Mouse (Mus musculus) embryo, embryonic 10.5 days (tissue): ENCODE data around the gene Clta.

Experiments used
- DNase-seq: peaks from one replicate; pipeline ENCODE4 v3.0.0-alpha.2; 2015; ENCODE audit warnings: low spot score

Clta gene

GRCm38 (mm10) chr4:44004126-44004525 is at the start of gene Clta:
Gene Clta (plus strand): TSS chr4:44004452.
- DNase-seq, result no peak

- peak; percentile 94 for DNase-seq
Observed at GRCm38 (mm10) chr4:43957292-43957845, 46.9 kb upstream of the Clta start, which contains the start of gene Glipr2. Gene Glipr2 (plus strand): TSS chr4:43957401.

GRCm38 (mm10) chr4:43957846-43958461 is 46.3 kb upstream of the Clta start:
- peak; percentile 82 for DNase-seq

GRCm38 (mm10) chr4:43959523-43960179 is 44.6 kb upstream of the Clta start:
- no peak for DNase-seq

- no peak for DNase-seq
Observed at GRCm38 (mm10) chr4:43960207-43960606, 44.0 kb upstream of the Clta start.

- DNase-seq, result no peak
Observed at GRCm38 (mm10) chr4:43964326-43964833, 39.9 kb upstream of the Clta start.

GRCm38 (mm10) chr4:43964951-43965684 is 39.1 kb upstream of the Clta start:
- DNase-seq, result no peak

GRCm38 (mm10) chr4:43965856-43966535 is 38.3 kb upstream of the Clta start:
- no peak for DNase-seq

GRCm38 (mm10) chr4:43968650-43969049 is 35.6 kb upstream of the Clta start:
- no peak for DNase-seq

- DNase-seq, result peak; percentile 58
Observed at GRCm38 (mm10) chr4:43969373-43969772, 34.9 kb upstream of the Clta start.

- no peak for DNase-seq
Observed at GRCm38 (mm10) chr4:43970393-43971330, 33.6 kb upstream of the Clta start.

- no peak for DNase-seq
Observed at GRCm38 (mm10) chr4:43971541-43972136, 32.6 kb upstream of the Clta start.

GRCm38 (mm10) chr4:43972137-43972591 is 32.1 kb upstream of the Clta start:
- peak; percentile 76 for DNase-seq

- DNase-seq, result no peak
Observed at GRCm38 (mm10) chr4:43973526-43973981, 30.7 kb upstream of the Clta start.

- no peak for DNase-seq
Observed at GRCm38 (mm10) chr4:43974914-43975616, 29.2 kb upstream of the Clta start.

- no peak for DNase-seq
Observed at GRCm38 (mm10) chr4:43976223-43976740, 28.0 kb upstream of the Clta start.

- peak; percentile 50 for DNase-seq
Observed at GRCm38 (mm10) chr4:43978521-43979443, 25.5 kb upstream of the Clta start.

GRCm38 (mm10) chr4:43979746-43980145 is 24.5 kb upstream of the Clta start:
- DNase-seq, result no peak
